Mouse (Mus musculus): ENCODE data around the gene Map3k7cl.

- TF ChIP-seq POLR2A (IDR thresholded peaks at IDR 0.05; ENCODE audit: insufficient read length, low read depth) (no peak), TCF12 (IDR thresholded peaks at IDR 0.05; ENCODE audit: insufficient read depth, poor library complexity, severe bottlenecking) (no peak), MAX (IDR thresholded peaks at IDR 0.05; ENCODE audit: low read depth) (no peak)
Measured at GRCm38 (mm10) chr16:87587843-87588242, 34.7 kb downstream of the Map3k7cl start.
